Mouse (Mus musculus) thymus, adult 2 months (tissue): ENCODE results near the gene Prkce.

Source experiments
- CTCF ChIP-seq: fragments of 200-500 bp; IDR thresholded peaks from 2 replicates; pipeline ENCODE4 v1.5.1; 2012; ENCODE audit warnings: mild to moderate bottlenecking, control low read depth, low read length, moderate library complexity, borderline replicate concordance; ENCODE audit not compliant: control insufficient read depth, poor library complexity, insufficient read depth; ENCODE audit errors: extremely low read depth
- POLR2A ChIP-seq: fragments of 200-500 bp; IDR thresholded peaks from 2 replicates; pipeline ENCODE4 v1.6.1; 2012; ENCODE audit warnings: mild to moderate bottlenecking, low read length, control low read depth, moderate library complexity; ENCODE audit not compliant: control insufficient read depth, poor library complexity, insufficient read depth; ENCODE audit errors: extremely low read depth

DNA sequence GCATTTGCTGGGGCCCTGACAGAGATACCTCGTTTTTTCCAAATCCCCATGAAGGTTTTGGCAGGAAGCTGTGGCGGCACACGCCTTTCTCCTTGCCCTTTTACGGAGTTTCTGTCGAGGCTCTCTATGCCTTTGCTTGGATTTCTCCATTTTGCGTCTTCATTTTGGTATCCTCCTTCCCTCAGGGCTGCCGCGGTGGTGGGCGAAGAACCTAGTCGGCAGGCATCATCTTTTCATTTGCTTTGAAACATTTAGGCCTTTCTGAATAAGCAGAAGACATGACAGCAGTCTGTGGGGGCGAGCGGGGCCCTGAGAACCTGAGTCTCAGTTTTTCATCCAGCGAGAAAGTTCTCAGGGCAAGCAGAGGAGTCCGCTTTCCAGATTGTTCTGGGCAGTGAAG is 47.2 kb downstream of the Prkce start:
- no peak for TF ChIP-seq CTCF
- TF ChIP-seq POLR2A: no peak
